Mouse (Mus musculus): Measurements from ENCODE around the gene 1700017B05Rik.

The 1700017B05Rik gene

DNA sequence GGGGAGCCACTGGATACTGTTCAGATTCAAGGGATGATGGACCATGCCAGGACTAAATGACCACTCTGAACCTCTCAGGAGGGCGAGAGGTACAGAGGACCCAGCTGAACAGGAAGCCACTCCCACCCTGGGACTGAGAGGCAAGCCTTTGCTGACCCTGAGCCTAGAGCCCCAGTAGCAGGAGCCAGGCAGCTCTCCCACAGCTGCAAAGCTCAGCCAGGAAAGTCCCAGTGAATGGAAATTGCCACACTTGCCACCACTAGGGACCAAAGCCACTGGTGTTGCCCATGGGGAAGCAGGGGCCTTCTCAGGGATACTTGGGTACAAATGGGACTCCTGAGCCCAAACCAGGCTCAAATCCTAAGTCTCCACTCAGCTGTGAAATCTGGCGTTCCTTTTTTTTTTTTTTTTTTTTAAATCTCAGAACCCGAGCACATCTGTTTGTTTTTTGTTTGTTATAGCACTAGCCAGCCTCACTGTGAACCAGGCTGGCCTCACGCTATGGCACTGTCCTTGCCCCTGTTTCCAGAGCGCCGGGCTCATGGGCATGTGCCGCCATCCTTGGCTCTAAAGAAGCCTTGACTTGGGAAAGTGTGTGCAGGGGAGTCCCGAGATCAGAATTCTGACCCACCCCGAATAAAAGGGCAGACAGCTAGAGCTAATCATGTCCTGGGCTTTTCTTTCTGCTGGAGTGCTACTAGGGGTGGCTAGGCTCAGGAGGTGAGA lies 9.6 kb upstream of the 1700017B05Rik start:
- DNase-seq = no peak

DNA sequence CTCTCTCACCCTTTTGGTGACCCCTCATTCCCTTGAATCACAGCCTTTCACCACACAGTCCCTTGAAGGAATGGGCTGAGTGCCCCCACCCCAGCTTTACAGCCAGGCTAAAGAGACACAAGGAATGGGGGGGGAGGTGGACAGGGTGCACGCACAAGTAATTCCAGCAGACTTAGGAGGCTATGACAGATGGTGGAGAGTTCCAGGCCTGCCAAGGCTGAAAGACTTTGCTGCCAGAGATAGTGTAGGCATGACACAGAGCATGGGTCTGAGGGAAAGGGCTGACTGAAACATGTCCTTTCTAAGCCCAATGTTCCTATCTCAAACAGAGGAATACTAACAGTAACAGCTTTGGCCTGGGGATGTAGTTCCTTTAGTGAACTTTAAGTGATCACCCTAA lies 8.7 kb upstream of the 1700017B05Rik start:
- no peak for DNase-seq

DNA sequence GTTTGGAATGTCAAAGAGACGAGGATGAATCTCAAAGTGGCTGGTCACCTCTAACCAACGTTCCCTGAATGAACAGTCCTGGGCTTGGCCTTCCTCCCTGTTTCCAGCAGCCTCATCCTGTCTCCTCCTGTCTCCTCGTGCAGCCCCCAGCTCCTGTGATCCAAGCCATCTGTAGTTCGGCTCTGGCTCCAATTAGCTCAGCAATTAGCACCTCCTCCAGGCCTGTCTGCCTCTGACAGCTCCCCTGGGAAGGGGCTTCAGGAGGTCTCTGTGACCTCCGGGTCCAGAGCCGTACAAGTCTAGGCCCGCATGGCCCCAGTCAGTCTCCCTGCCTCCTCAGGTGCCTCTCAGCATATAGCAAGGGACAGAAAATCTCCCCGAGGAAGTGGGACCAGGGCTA lies 8.0 kb upstream of the 1700017B05Rik start:
- DNase-seq = no peak

DNA sequence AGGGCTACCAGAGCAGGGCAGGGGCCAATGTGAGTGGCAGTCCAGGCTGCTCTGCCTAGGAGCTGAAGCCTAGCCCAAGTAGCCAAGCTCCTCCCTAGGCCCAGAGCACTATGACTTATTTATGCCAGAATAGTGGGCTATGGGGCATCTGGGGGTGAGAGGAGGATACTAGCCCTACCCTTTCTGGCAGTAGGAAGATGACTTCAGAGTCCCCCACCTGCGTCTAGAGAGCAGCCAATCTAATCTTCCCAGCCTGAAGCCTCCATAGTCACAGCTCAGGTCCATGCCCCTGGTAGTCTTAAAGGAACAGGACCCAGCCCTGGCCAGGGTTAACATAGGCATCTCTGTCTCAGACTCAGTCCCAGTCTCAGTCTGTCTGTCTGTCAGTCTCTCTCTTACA lies 7.0 kb upstream of the 1700017B05Rik start:
- DNase-seq = no peak

DNA sequence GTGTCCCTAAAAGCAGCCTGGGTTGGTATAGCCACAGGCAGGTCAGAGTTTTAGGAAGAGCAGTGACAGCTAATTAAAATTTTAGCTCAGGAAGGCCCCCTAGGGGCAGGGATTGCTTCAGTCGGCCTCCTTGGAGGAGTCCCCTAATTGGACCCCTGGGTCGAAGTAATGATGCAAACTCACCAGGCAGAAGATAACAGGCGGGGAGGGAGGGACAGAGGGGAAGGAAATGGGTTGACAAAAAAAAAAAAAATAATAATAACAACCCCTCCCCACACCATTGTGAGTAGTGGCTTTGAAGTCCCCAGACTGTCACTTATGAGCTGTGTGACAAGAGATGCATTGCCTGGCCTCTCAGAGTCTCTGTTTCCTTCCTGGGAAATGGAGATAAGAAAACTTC lies 6.2 kb upstream of the 1700017B05Rik start:
- DNase-seq = no peak

DNA sequence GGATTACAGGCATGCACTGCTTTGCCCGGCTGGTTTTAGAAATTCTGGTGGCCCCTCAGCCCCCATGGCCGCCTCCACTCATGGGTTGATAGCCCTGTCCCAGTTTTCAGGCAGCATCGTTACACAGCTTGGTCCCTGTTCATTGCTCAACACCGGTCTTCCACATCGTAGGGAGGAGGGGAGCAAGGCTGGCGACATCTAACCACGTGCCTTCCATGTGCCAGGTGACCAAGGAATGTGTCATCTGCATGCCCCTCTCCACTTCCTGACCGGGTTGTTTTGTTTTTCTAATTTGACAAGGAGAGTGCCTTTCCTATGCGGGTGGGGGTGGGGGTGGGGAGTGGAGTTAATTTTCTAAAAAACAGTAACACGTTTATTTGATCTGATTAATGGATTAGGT lies 5.7 kb upstream of the 1700017B05Rik start:
- DNase-seq = no peak

DNA sequence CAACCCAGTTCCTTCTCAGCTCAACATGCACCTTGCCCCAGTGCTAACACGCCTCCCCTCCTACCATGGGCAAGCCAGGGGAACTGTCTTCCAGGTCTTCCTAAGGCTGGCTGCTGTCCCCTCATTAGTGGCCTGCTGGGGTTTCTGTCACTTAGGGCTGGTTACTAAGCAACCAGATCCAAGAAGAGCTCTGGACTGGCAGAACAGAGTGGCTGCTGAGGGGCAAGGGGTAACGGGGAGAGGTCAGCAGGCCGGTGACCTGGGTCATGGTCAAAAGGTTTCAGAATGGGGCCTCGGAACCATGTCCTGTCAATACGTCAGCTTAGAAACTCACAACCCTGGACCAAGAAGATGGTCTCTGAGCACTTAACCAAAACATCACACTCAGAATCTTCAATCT lies 5.0 kb upstream of the 1700017B05Rik start:
- no peak for DNase-seq

DNA sequence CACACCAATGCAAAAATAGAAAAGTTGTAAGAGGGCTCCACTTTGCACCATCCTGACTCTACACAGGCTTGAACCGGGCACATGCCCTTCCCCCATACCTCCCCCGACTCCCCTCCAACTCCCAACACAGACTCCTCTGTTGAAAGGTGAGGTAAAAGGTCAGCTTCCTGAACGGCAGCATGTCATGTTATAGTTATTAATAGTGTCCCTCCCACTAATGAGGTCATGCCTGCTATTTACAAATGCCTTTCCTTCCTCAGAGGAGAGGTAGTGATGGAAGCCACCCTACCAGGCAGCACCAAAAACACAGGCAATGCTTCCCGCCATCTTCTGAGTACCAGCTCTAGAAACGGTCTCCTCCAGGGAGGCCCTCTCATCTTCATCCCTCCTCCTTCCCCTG lies 2.7 kb upstream of the 1700017B05Rik start:
- DNase-seq = no peak

DNA sequence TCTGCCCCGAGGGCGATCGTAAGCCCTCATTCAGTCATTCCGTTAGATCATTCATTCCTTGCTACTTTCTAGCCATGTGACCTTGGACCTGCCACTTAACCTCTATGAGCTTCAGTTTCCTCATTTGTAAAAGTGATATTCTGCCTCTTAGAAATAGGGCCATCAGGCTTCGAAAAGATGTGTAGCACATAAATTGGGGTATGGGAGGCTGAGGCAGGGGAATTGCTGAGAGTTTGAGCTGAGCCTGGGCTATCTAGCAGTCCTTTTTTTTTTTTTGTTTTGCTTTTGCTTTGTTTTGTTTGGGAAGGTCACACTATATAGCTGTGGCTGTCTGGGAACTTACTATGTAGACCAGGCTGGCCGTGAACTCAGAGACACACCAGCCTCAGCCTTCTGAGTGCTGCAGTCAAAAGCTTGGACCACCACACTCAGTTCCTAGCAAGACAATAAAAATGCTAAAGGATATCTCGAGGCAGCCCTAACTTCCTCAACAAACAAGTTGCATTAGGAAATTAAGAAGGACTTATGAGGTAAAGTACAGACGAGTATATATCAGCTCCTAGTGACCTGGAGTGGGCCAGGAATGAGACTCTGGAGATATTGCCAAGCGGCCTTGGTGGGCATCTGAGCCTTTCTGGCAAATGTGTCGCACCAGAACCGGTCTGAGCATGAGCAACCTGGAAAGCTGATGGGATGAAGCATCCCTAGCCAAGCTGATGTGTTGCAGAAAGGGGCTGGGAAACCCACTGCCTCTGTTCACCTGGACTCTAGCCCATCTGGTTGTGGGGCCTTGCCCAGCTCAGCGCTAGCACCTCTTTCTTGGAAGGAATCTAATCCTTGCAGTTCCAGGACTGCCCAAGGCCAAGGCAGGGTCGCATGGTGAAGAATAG lies 628 bp upstream of the 1700017B05Rik start:
- no peak for DNase-seq

DNA sequence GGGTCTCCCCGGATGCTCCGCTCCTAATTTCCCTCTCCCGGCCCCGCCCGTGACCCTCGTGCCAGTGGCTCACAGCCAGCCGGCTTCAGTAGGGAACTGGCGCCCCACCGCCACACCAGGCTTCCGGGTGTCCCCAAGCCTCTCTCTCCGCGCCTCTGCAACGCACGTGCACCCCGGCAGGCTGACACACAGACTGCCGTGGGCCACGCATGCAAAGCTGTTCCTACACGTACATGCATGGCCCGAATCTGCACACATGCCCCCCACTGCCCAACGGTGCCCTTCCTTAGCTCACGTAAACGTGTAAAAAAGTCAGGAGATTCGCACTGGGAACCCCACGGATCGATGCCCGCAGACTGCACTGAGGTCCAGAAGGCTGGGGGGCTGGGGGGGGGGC lies 898 bp downstream of the 1700017B05Rik start:
- peak; percentile 61 for DNase-seq

DNA sequence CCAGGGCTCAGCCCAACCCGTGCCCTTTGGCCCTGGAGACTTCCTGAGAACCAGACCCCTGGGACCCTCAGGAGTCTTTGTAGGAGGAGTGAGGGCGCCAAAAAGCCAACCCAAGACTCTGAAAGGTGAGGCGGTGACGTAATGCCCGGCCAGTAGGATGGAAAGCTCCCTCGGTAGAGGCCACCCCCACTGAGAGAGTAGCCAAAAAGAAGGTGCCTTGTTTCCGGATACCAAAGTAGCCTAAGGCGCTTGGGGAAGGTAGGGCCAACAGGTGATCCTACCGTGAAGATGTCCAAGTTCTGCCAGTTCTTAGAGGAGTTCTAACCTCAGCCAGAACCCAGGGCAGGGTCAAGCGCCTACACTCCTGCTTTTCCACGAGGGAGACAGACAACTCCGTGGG lies 1.5 kb downstream of the 1700017B05Rik start:
- no peak for DNase-seq

DNA sequence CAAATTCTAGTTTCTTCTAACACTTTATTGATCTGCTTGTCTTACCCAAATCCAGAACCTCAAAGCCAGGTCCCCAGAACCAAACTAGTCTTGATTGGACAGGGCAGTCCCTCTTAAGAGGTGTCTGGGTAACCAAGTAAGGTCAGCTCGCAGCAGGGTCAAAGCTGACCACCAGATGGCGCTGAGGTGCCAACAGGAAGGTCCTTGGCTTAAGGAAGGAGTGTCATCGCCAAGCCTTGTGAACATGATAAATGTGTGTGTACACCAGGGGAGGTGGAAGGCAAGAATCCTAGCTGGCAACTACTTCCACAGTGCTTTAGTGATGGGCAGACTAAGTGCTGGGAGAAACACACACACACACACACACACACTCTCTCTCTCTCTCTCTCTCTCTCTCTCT lies 2.7 kb downstream of the 1700017B05Rik start:
- peak; percentile 95 for DNase-seq

DNA sequence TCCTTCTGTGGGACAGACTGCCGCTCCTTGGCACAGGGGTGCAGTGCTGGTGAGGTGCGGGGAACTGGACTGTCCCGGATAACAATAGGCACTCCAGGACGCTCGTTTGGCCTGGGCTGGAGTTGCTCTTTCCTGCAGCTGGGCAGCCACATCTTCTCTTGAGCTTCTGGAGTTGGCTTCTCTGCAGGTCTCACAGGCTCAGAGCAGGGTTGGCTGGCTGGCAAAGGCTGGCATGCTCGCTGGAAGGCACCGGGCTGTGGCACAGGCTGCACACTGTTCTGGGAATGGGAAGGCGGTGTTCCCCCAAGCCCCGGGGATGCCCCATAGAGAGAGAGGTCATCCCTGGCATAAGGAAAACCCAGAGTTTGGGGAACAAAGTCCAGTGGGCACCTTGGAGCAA lies 4.8 kb downstream of the 1700017B05Rik start:
- DNase-seq = no peak

DNA sequence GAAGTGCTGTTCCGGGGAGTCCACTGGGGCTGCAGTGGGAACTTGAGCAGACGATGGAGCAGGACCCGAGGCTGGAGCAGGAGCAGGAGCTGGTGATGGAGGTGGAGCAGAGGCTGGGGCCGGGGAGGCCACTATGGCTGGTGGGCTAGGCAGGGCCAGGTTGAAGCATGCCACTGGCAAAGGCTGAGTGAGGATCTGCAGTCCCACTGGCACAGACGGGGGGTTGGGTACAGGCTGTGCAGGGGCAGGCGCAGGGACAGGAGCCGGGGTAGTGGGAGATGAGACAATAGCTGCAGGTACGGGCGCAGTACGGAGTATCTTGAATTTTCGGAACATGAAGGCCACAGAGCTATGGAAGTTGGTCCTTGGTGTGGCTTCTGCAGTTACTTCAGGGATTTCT lies 5.6 kb downstream of the 1700017B05Rik start:
- no peak for DNase-seq

DNA sequence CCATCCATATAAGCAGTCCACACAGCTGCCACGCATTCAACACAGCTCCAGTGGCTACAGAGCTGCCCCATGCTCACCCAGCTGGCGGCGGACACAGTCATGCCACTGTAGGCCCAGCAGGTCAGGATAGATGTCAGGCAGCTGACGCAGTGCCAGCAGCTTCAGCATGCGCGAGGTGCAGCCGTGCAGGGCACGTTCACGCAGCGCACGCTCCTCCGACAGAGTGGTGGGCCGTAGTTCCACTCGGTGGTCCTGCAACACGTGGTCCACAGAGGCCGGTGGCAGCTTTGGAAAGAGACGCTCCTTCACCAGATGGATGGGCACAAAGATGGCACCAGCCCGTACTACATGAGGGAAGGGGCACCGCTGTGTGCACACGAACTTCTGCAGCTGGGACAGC lies 6.1 kb downstream of the 1700017B05Rik start:
- DNase-seq = no peak

DNA sequence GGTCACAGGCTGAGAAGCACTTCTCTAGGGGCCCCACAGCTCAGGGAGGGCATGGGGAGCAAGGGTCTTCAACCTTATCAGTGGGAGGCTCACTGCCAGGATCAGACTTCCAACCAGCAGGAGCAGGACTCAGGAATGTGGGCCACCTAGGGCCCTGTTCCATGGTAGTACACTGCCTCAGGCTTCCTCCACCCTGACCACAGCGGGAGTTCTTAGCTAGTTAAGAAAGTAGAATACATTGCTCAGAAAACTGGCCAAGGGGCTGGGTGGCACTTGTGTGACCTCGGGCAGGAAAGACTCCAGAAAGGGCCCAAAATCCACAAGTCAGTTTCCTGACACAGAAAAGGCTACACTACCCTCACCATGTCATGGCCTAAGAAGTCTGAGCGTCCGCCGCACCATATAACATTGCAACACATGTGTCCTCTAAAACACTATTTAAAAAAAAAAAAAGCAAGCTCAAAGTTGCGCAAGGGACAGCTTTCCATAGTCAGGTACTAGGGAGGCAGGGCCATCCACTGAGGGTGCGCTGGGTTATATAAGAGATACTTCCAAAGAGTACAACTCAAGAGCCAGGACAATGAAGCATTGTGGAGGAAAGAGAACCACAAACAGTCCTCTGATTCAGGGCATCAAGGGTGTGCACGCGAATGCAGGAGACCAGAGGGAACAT lies 7.5 kb downstream of the 1700017B05Rik start:
- DNase-seq = no peak

DNA sequence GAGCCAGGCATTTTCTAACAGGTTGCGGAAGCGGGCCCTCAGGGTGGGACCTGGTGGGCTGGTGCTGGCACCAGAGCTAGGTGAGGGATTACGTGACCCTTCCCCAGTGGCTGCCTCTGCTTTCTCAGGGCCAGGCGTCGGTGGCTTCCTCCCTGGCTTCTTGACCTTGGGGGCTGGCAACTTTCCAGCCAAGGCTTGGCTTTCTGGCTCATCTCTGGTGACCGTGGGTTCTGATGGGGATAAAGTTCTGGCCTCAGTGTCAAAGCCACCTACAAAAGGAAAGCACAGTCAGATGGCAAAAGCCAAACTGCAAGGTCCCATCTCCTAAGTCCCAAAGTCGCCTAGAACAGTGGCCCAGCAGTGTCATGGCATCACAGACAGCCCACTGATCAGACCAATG lies 8.4 kb downstream of the 1700017B05Rik start:
- DNase-seq = peak; percentile 43

DNA sequence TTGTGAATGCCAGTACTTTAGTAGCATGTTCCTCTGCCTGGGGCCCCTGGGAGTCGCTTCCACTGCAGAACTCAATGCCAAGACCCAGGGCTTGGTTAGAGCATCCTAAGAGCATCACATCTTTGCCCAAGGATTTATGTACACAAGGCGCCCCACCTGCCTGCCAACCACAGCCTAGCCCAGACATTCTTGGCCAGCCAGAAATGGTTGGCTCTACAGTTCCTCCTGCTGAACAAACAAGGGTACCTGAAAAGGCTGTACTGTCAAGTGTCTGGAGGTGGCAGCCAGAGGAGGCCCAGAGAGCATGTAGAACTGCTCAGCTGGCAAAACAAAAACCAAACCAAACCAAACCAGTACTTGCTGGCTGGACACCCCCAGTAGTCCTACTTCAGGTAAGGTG lies 11.3 kb downstream of the 1700017B05Rik start:
- DNase-seq = no peak

DNA sequence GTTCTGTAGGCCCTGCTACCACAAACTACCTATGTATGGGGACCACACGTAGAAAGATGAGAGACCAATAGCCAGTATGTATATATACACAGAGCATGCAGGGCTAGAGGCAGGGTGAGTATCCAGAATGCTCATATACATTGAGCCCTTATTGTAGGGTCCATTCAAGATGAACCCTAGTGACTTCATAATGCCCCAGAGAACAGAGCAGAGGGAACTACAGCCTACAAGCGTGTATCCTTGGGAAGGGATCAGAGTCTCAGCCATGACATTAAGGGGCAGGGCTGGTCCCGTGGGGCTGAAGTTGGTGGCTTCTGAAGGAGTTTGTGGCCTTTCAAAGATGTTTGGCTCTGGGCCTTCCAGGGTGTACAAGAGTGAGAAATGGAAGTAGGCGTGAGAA lies 12.4 kb downstream of the 1700017B05Rik start:
- no peak for DNase-seq

DNA sequence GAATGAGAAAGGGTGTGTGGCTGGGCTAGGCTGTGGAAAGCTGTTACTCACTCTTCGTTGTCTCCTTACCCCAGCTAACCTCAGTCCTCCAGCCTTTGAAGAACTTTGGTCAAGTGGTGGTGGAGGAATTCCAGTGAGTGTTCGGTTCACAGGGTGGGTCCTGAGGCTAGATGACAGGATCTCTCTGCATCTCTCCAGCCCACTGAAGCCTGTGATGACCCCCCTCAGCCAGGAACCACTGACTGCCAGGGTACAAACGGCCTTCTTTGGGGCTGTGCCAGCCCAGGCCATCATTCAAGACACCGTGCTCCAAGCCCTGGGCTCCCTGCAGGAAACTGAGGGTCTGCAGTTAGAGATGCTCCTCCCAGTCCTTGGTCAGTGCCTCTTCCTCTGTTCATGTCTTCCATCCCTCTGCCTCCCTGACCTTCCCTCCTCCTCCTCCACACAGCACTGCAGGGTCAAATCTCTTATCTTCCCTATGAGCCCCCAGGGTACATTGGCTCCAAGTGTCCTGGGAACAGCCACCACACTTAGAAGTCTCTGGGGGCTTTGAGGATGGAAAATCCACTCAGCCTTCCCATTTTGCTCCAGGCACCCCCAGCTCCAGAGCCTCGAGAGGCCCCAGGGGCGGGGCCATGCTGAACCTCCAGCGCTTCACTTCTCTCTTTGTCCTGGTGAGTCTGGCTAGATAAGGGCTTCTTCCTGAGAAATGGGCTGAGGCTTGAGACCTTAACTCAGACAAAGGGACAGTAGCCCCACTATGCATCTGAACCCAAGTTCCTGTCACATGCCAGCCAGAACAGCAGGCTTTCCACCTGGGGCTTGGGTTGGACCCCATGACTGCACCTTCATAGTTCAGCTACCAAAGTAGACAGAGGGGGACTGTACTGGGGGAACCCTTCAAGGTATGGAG lies 14.1 kb downstream of the 1700017B05Rik start:
- peak; percentile 20 for DNase-seq

DNA sequence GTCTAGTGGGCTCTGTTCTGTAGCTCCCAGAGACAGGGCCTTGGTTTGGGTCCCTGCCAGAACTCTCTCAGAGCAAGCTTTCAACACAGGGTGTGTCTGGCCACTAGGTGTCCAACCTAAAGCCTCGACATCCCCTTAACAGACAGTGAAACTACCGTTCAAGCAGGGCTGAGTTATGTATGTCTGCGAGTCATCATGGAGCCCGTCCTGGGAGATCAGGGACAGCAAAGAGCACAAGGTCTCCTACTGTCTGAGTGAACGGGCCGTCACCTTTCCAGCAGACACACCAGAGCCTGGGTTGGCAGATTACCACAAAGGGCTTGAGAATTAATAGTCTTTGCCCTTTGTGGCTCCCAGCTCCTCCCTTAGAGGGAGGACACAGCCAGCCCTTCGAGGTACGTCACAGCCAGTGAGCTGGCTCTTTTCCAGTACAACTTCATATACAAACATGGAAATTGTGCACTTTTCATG lies 15.2 kb downstream of the 1700017B05Rik start:
- peak; percentile 62 for DNase-seq

DNA sequence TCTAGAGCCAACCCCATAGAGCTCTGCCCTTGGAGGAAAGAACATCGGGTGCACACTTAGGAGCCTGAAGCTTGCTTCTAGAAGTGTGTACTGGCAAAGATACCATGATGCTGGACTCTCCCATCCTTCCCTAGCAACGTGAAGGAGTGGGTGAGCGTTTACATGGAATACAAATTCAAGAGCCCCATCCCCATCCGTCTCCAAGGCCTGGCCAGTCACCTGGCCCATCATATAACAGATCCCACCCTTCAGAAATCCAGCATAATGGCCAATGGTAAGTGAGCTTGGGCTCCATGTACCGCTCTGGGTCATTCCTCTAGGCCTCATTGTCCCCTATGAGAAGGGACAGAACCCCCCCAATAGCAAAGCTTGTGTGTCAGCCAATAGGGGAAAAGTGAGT lies 15.9 kb downstream of the 1700017B05Rik start:
- DNase-seq = no peak

All from kidney, adult 18-20 months (tissue).